Mouse (Mus musculus): ENCODE results near the gene Gm7145. TPM values are rescaled to one million over a fixed set of nuclear protein-coding genes. Genes with fewer than 3 reads are reported as not detected.
"Not testable (repeated sequence)": the region's sequence is repeated elsewhere in the genome, so short reads cannot be mapped to it uniquely, and the experiment has no call there.

Gm7145 gene
- not detected in 2 replicates for polyA plus RNA-seq (2012; rRNA removed)

DNA sequence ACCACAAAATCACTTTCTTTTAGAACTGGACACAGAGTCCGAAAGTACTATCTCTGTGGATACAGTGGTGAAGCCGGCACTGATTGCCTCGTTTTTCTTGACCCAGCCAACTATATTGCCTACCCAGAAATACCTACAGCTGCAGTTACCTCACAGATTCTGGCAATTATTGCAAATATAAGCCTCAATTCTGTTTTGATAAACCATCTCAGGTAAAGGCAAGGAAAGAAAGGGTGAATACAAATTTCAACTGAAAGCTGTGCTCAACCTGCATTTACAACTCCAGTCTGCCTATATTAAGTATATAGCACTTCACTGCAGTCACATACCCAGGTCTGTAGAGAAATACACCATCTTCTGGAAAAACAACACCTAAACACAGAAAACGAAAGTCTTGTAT lies at the start of gene Gm7145:
Gm7145 (plus strand) TSS at position 301 of the 400 bp plus-strand sequence.
- H3K27me3 ChIP-seq (replicated peaks; ENCODE audit: control insufficient read depth, insufficient read depth, low read length): no peaks in the 10 kb centered on the region
- 74% methylated on average over 4 of the region's 4 CpGs for WGBS
- no peak for DNase-seq
- no peak within 1 kb of the TSS for H3K4me3 ChIP-seq (ENCODE audit: insufficient read depth, low read depth, low read length)
- H3K27ac ChIP-seq (ENCODE audit: insufficient read depth, low read depth, low read length): no peak within 1 kb of the TSS
- no peaks in the 10 kb centered on the region for H3K36me3 ChIP-seq (ENCODE audit: control insufficient read depth, insufficient read depth, low read length)
- TF ChIP-seq POLR2A (IDR thresholded peaks at IDR 0.05; ENCODE audit: low read depth, low read length) (no peak), CTCF (conservative IDR thresholded peaks at IDR 0.05; ENCODE audit: insufficient read depth, insufficient read length, low read depth, low read length) (no peak)
- no peaks in the 10 kb centered on the region for H3K4me1 ChIP-seq (ENCODE audit: control insufficient read depth, insufficient read depth, low read length)

GRCm38 (mm10) chr1:117927715-117928114 lies 38.0 kb upstream of the Gm7145 start, which contains the start of gene Gm28168:
Gene Gm28168, plus strand, starts transcription at chr1:117928015.
- not testable (repeated sequence) for H3K36me3 ChIP-seq (ENCODE audit: control insufficient read depth, insufficient read depth, low read length); DNase-seq; H3K27ac ChIP-seq (ENCODE audit: insufficient read depth, low read depth, low read length); H3K4me3 ChIP-seq (ENCODE audit: insufficient read depth, low read depth, low read length); H3K4me1 ChIP-seq (ENCODE audit: control insufficient read depth, insufficient read depth, low read length); H3K27me3 ChIP-seq (replicated peaks; ENCODE audit: control insufficient read depth, insufficient read depth, low read length)
- WGBS: 48% methylated on average over 1 of the region's 1 CpGs

DNA sequence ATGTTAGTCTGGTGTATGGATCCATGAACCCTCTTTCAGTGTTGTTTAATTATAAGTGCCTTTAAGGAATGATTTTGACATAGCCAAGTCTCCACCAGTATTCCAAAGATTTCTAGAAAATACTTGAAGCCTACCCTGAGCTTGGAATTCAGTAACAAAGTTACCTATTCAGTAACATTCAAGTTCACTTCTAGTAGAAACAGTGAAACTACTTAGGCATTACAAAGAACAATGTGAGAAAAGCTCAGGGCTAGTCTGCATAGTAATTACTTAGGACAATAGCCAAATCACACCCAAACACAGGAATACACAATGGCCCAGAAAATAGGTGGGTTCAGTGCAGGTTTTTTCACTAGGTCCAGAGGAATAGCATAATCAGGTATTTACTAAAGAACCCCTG lies 38.1 kb downstream of the Gm7145 start:
- not testable (repeated sequence) for H3K4me1 ChIP-seq (ENCODE audit: control insufficient read depth, insufficient read depth, low read length); H3K27me3 ChIP-seq (replicated peaks; ENCODE audit: control insufficient read depth, insufficient read depth, low read length); H3K4me3 ChIP-seq (ENCODE audit: insufficient read depth, low read depth, low read length); DNase-seq; H3K36me3 ChIP-seq (ENCODE audit: control insufficient read depth, insufficient read depth, low read length); H3K27ac ChIP-seq (ENCODE audit: insufficient read depth, low read depth, low read length)

DNA sequence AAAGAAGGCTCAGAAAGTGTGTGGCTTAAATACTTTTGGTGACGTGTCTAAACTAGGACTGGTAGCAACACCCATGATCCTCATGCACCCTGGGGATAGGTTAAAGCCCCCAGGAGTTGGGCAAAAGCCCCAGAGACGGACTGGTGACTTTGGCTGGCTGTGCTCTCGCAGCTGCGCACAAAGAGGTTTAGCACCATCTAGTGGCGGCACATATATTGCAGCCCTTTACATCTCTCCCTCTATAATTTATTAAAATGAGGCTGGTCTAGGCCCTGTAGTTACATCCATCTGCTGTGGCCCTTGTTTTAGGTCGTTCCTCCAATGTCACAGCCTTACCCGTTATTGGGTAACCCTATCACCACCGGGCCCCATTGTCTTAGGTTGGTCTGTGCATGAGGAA lies 47.0 kb downstream of the Gm7145 start:
- DNase-seq: peak; percentile 5
- not testable (repeated sequence) for H3K36me3 ChIP-seq (ENCODE audit: control insufficient read depth, insufficient read depth, low read length); H3K4me3 ChIP-seq (ENCODE audit: insufficient read depth, low read depth, low read length); H3K4me1 ChIP-seq (ENCODE audit: control insufficient read depth, insufficient read depth, low read length); H3K27me3 ChIP-seq (replicated peaks; ENCODE audit: control insufficient read depth, insufficient read depth, low read length); H3K27ac ChIP-seq (ENCODE audit: insufficient read depth, low read depth, low read length)
- WGBS: 30% methylated on average over 8 of the region's 8 CpGs
- peak; percentile 30 for TF ChIP-seq CTCF (conservative IDR thresholded peaks at IDR 0.05; ENCODE audit: insufficient read depth, insufficient read length, low read depth, low read length)

Other genes with a start within 250 kb of the Gm7145 start
- not detected in 2 replicates for gene B020011L13Rik, start 184.8 kb upstream of the Gm7145 start, polyA plus RNA-seq (2012; rRNA removed)
- not detected in 2 replicates for gene Gm28360, start 135.9 kb upstream of the Gm7145 start, polyA plus RNA-seq (2012; rRNA removed)
- not detected in 2 replicates for gene Gm28168, start 37.9 kb upstream of the Gm7145 start, polyA plus RNA-seq (2012; rRNA removed)
- not detected in 2 replicates for gene Gm29106, start 210.6 kb downstream of the Gm7145 start, polyA plus RNA-seq (2012; rRNA removed)

Measured in kidney, adult 2 months (tissue).